Comparison of ENCODE assay signal across 17 mouse cellular contexts in the genomic region with DNA sequence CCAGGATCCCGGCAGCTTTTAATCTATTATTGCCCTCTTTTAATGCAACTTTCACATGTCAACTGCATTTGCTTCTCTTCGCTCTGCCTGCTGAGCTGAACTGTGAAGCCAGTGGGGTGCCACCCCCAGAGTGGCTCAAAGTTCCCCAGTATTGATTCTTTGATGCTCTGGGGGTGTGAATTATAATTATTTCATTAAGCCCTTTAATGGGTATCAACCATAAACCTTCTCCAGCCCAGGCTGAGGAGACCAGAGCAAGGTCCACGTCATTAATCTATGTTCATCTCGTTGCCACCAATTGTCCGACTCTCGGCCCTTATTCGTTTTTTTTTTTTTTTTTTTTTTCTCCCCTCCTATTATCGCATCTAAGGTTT. TPM values are rescaled to one million over a fixed set of nuclear protein-coding genes. Genes with fewer than 3 reads are reported as not detected.
DNase-seq lines count a peak whose midpoint lies in the region; ATAC-seq and TF ChIP-seq lines count a peak whose summit lies in the region.
"Had no signal": no experiment of that assay in that cellular context is flagged by ENCODE, and none has a peak within 500 bp of the region (broad histone marks: within the 10 kb centered on the region; RNA-seq: fewer than 3 reads in every experiment).

No protein-coding gene starts in this region.

- TF ChIP-seq CTCF in forebrain, postnatal 0 days (IDR thresholded peaks at IDR 0.05; ENCODE audit: low read depth), result no peak

- peak; percentile 37 for DNase-seq in neural tube, embryonic 11.5 days (ENCODE audit: low spot score)
- DNase-seq in neural tube, embryonic 10.5 days (ENCODE audit: extremely low spot score, low spot score), result no peak
- DNase-seq in forebrain, postnatal 0 days, result no peak
- DNase-seq in midbrain, embryonic 11.5 days (ENCODE audit: low spot score, missing footprints), result peak; percentile 88
- no peak for DNase-seq in layer of hippocampus, postnatal 36 days
- no peak for DNase-seq in cerebellum, postnatal 14 days
- no peak for DNase-seq in urinary bladder, adult 2 months (ENCODE audit: low spot score)
- DNase-seq: adrenal gland, postnatal 36 days; cerebellum, postnatal 25 days; heart, adult 2 months; heart, postnatal 14 days; kidney, adult 11 months; kidney, postnatal 25 days; liver; right cerebral cortex, postnatal 25 days had no signal

- peak overlapping the region; percentile 9; the same call in 1 of the 2 replicates for H3K27ac ChIP-seq in neural tube, embryonic 11.5 days (ENCODE audit: low read depth, low read length)
- H3K27ac ChIP-seq in forebrain, postnatal 0 days (ENCODE audit: low read depth, low read length), result 0 out of 2 replicates have a peak overlapping the region, but pooled peaks have one; percentile 43
- peak overlapping the region; percentile 42 for H3K27ac ChIP-seq in midbrain, embryonic 11.5 days (ENCODE audit: low read depth, low read length)
- peak overlapping the region; percentile 43 for H3K27ac ChIP-seq in neural tube, embryonic 15.5 days (replicated peaks)
- H3K27ac ChIP-seq: heart, adult 2 months; left cerebral cortex, adult 2 months had no signal

- H3K4me1 ChIP-seq in neural tube, embryonic 11.5 days (ENCODE audit: control insufficient read depth, insufficient read depth, low read length), result peaks cover 9% of the 10 kb centered on the region
- H3K4me1 ChIP-seq in forebrain, postnatal 0 days (ENCODE audit: insufficient read depth), result 0 out of 2 replicates have a peak, but pooled peaks cover under 1% of the 10 kb centered on the region
- peaks cover 31% of the 10 kb centered on the region for H3K4me1 ChIP-seq in midbrain, embryonic 11.5 days (ENCODE audit: control insufficient read depth, insufficient read depth, low read length)
- peaks cover 50% of the 10 kb centered on the region for H3K4me1 ChIP-seq in neural tube, embryonic 15.5 days

- 0 out of 2 replicates have a peak, but pooled peaks have one; percentile 10 for ATAC-seq in neural tube, embryonic 11.5 days (ENCODE audit: insufficient read depth, low FRiP score, low TSS enrichment)
- ATAC-seq in forebrain, postnatal 0 days, result no peak
- ATAC-seq in midbrain, embryonic 11.5 days (ENCODE audit: low FRiP score), result peak; percentile 62
- no peak for ATAC-seq in neural tube, embryonic 15.5 days (ENCODE audit: low FRiP score)

- H3K9ac ChIP-seq in neural tube, embryonic 11.5 days (ENCODE audit: low read length), result no peak overlapping the region
- H3K9ac ChIP-seq in forebrain, postnatal 0 days, result 0 out of 2 replicates have a peak overlapping the region, but pooled peaks have one; percentile 28
- no peak overlapping the region for H3K9ac ChIP-seq in midbrain, embryonic 11.5 days (ENCODE audit: low read length)
- H3K9ac ChIP-seq in neural tube, embryonic 15.5 days (replicated peaks), result no peak overlapping the region

- WGBS in neural tube, embryonic 11.5 days, result 51% methylated on average over 8 of the region's 8 CpGs
- 38% methylated on average over 8 of the region's 8 CpGs for WGBS in forebrain, postnatal 0 days
- 38% methylated on average over 8 of the region's 8 CpGs for WGBS in midbrain, embryonic 11.5 days
- WGBS in neural tube, embryonic 15.5 days, result 42% methylated on average over 8 of the region's 8 CpGs

- H3K4me3 ChIP-seq in neural tube, embryonic 11.5 days (ENCODE audit: low read depth, low read length), result no peak overlapping the region
- H3K4me3 ChIP-seq in forebrain, postnatal 0 days (ENCODE audit: low read depth, low read length), result no peak overlapping the region
- no peak overlapping the region for H3K4me3 ChIP-seq in midbrain, embryonic 11.5 days (ENCODE audit: low read depth, low read length)
- H3K4me3 ChIP-seq in neural tube, embryonic 15.5 days (replicated peaks), result no peak overlapping the region
- H3K4me3 ChIP-seq: heart, adult 2 months; left cerebral cortex, adult 2 months had no signal

- no peaks in the 10 kb centered on the region for H3K27me3 ChIP-seq in neural tube, embryonic 11.5 days (ENCODE audit: control insufficient read depth, insufficient read depth, low read length)
- no peaks in the 10 kb centered on the region for H3K27me3 ChIP-seq in forebrain, postnatal 0 days (ENCODE audit: insufficient read depth, low read length)
- H3K27me3 ChIP-seq in midbrain, embryonic 11.5 days (ENCODE audit: control insufficient read depth, insufficient read depth, low read length), result no peaks in the 10 kb centered on the region
- H3K27me3 ChIP-seq in neural tube, embryonic 15.5 days (replicated peaks), result no peaks in the 10 kb centered on the region

- H3K9me3 ChIP-seq in neural tube, embryonic 11.5 days (ENCODE audit: control insufficient read depth, low read length), result no peaks in the 10 kb centered on the region
- no peaks in the 10 kb centered on the region for H3K9me3 ChIP-seq in forebrain, postnatal 0 days (ENCODE audit: low read length)
- H3K9me3 ChIP-seq in midbrain, embryonic 11.5 days (ENCODE audit: control insufficient read depth, low read length), result no peaks in the 10 kb centered on the region
- no peaks in the 10 kb centered on the region for H3K9me3 ChIP-seq in neural tube, embryonic 15.5 days (replicated peaks)

- H3K36me3 ChIP-seq in neural tube, embryonic 11.5 days (ENCODE audit: control insufficient read depth, insufficient read depth, low read length), result peaks cover 4% of the 10 kb centered on the region; the same call in 1 of the 2 replicates
- peaks cover 29% of the 10 kb centered on the region for H3K36me3 ChIP-seq in forebrain, postnatal 0 days (ENCODE audit: insufficient read depth)
- peaks cover 11% of the 10 kb centered on the region for H3K36me3 ChIP-seq in midbrain, embryonic 11.5 days (ENCODE audit: control insufficient read depth, insufficient read depth, low read length)
- H3K36me3 ChIP-seq in neural tube, embryonic 15.5 days, result peaks cover 30% of the 10 kb centered on the region

- no peak overlapping the region for H3K4me2 ChIP-seq in neural tube, embryonic 11.5 days (ENCODE audit: low read depth)
- no peak overlapping the region for H3K4me2 ChIP-seq in forebrain, postnatal 0 days (ENCODE audit: low read depth)
- no peak overlapping the region for H3K4me2 ChIP-seq in midbrain, embryonic 11.5 days
- no peak overlapping the region for H3K4me2 ChIP-seq in neural tube, embryonic 15.5 days

RNA-seq across cellular contexts. Expression of a gene that starts 8.1 kb away (rescaled TPM):
- 3,508 and 3,707 TPM in 2 replicates for polyA plus RNA-seq in neural tube, embryonic 11.5 days (2014; fragmentation: Nextera tagmentation; extraction: Ambion mirVana)
- 3,364 and 4,241 TPM in 2 replicates for total RNA-seq in forebrain, postnatal 0 days (2014; rRNA removed)
- polyA plus RNA-seq in forebrain, postnatal 0 days (2015; fragmentation: Nextera tagmentation; extraction: Ambion mirVana), result 2,287 and 2,372 TPM in 2 replicates
- 3,704 and 3,886 TPM in 2 replicates for polyA plus RNA-seq in midbrain, embryonic 11.5 days (2014; fragmentation: Nextera tagmentation; extraction: Ambion mirVana)
- 3,055 and 3,120 TPM in 2 replicates for polyA plus RNA-seq in neural tube, embryonic 15.5 days (2015; fragmentation: Nextera tagmentation; extraction: Ambion mirVana)
- total RNA-seq in layer of hippocampus, postnatal 36 days (2021), result 1,000 to 10,000 TPM; 2,357 to 2,519 TPM
- 1,107 and 1,301 TPM in 2 replicates for polyA plus RNA-seq in urinary bladder, adult 2 months (2012; rRNA removed)

Comparison
In these comparisons a context has a peak if more than half of its experiments do, and no peak if none do; other contexts are left out.
1. ATAC-seq: peak in neural tube, embryonic 11.5 days (single experiment) and midbrain, embryonic 11.5 days (single experiment); none in forebrain, postnatal 0 days (single experiment) and neural tube, embryonic 15.5 days (single experiment).
2. DNase-seq: peak in neural tube, embryonic 11.5 days (single experiment) and midbrain, embryonic 11.5 days (single experiment); none in neural tube, embryonic 10.5 days (single experiment), forebrain, postnatal 0 days (single experiment), layer of hippocampus, postnatal 36 days (0 of 2), cerebellum, postnatal 14 days (0 of 2) and urinary bladder, adult 2 months (single experiment).
3. Peak in every context shown above with its lines, with median percentiles within 50 percentile points of each other: H3K27ac ChIP-seq.